Mouse (Mus musculus) cortical plate, adult 2 months (tissue): ENCODE measurements around the gene Adcy10.

Experiments
- CTCF ChIP-seq: fragments of 200-500 bp; IDR thresholded peaks from 2 replicates; pipeline ENCODE4 v1.5.1; 2011; ENCODE audit warnings: mild to moderate bottlenecking, control low read depth, low read length; ENCODE audit not compliant: insufficient read depth; ENCODE audit errors: extremely low read depth
- POLR2A ChIP-seq: fragments of 200-500 bp; IDR thresholded peaks from 2 replicates; pipeline ENCODE4 v1.6.1; 2011; ENCODE audit warnings: mild to moderate bottlenecking, low read length, control low read depth; ENCODE audit not compliant: insufficient read depth; ENCODE audit errors: extremely low read depth

GRCm38 (mm10) chr1:165586366-165586765 lies 101.4 kb downstream of the Adcy10 start:
- no peak for TF ChIP-seq CTCF
- TF ChIP-seq POLR2A: no peak
